In the genomic region with DNA sequence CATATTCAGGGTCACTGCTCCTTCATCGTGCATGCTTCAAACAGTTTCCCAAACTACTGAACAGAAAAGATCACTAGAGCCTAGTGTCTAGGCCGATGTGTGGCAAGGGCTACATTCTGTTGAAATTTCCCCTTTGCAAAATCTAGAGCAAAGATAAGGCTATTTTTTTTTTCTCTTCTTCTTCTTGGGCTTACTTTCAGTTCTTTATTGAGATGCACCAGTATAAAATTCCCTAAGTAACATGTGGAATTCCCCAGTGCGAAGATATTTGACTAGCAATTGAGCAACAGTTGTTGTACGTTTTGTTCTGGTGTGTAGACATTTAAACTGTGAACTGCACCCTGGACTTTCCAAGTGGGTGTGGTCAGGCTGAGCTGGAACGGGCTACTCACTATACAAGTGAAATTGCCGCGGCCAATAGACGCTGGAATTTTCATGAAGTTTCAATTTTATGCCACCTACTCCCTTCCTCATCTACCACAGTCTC, we compare ENCODE assay signal across 9 mouse cellular contexts. TPM values are rescaled to one million over a fixed set of nuclear protein-coding genes. Genes with fewer than 3 reads are reported as not detected.
DNase-seq lines count a peak whose midpoint lies in the region; ATAC-seq lines count a peak whose summit lies in the region.
"Had no signal": no experiment of that assay in that cellular context is flagged by ENCODE, and none has a peak within 500 bp of the region (broad histone marks: within the 10 kb centered on the region; RNA-seq: fewer than 3 reads in every experiment).

No protein-coding gene starts in this region.

- no peak overlapping the region for H3K9ac ChIP-seq in heart, embryonic 13.5 days
- H3K9ac ChIP-seq: lung, embryonic 15.5 days had no signal

- H3K9me3 ChIP-seq in heart, embryonic 13.5 days = no peaks in the 10 kb centered on the region
- H3K9me3 ChIP-seq: lung, embryonic 15.5 days had no signal

- no peaks in the 10 kb centered on the region for H3K27me3 ChIP-seq in heart, embryonic 13.5 days (replicated peaks)
- H3K27me3 ChIP-seq: lung, embryonic 15.5 days had no signal

- H3K4me3 ChIP-seq in heart, embryonic 13.5 days = no peak overlapping the region
- H3K4me3 ChIP-seq: lung, embryonic 15.5 days had no signal

- H3K4me2 ChIP-seq in heart, embryonic 13.5 days = peak overlapping the region; percentile 36; the same call in 1 of the 2 replicates
- H3K4me2 ChIP-seq: lung, embryonic 15.5 days had no signal

- 63% methylated on average over 8 of the region's 8 CpGs for WGBS in heart, embryonic 13.5 days

- peaks cover 34% of the 10 kb centered on the region for H3K36me3 ChIP-seq in heart, embryonic 13.5 days
- H3K36me3 ChIP-seq: lung, embryonic 15.5 days had no signal

- 0 out of 2 replicates have a peak overlapping the region, but pooled peaks have one; percentile 20 for H3K27ac ChIP-seq in heart, embryonic 13.5 days (replicated peaks)
- H3K27ac ChIP-seq: lung, embryonic 15.5 days had no signal

- peak; percentile 52 for DNase-seq in 3134 (ENCODE audit: extremely low read depth, insufficient read length, low spot score)
- peak; percentile 79 to 85 for DNase-seq in lung, adult 18-20 months
- no peak for DNase-seq in retina, embryonic 14.5 days (ENCODE audit: low spot score)
- no peak for DNase-seq in layer of hippocampus, adult 11-12 months (ENCODE audit: low spot score)
- no peak for DNase-seq in thymus, postnatal 14 days
- no peak for DNase-seq in cerebellum, postnatal 10 days

- ATAC-seq in CD4-positive, CD25-positive, alpha-beta regulatory T cell, adult 4 months = peak; percentile 32
- no peak for ATAC-seq in heart, embryonic 13.5 days (ENCODE audit: extremely low read depth, insufficient number of reproducible peaks, low FRiP score, low TSS enrichment)

- H3K4me1 ChIP-seq in heart, embryonic 13.5 days = peaks cover 26% of the 10 kb centered on the region

RNA-seq across cellular contexts. Expression of gene Tnfaip3, which starts 6.2 kb away (rescaled TPM):
- polyA plus RNA-seq in CD4-positive, CD25-positive, alpha-beta regulatory T cell, adult 4 months (2017; shearing (Covaris generic)) = 10 to 100 TPM; 36.6 to 47.4 TPM
- 2.5 and 2.9 TPM in 2 replicates for polyA plus RNA-seq in heart, embryonic 13.5 days (2015; fragmentation: Nextera tagmentation; extraction: Ambion mirVana)

Comparison
In these comparisons a context has a peak if more than half of its experiments do, and no peak if none do; other contexts are left out.
1. DNase-seq: peak in 3134 (single experiment) and lung, adult 18-20 months (2 of 2); none in retina, embryonic 14.5 days (single experiment), layer of hippocampus, adult 11-12 months (single experiment), thymus, postnatal 14 days (single experiment) and cerebellum, postnatal 10 days (0 of 2).